Mouse (Mus musculus) heart, postnatal 0 days (tissue): ENCODE data around the gene S100a4. TPM values are rescaled to one million over a fixed set of nuclear protein-coding genes. Genes with fewer than 3 reads are reported as not detected.

Experiments used
- ATAC-seq: fragments of 200-750 bp; cut with Nextera tagmentation; 2 replicates; pipeline ENCODE4 v1.8.0; 2017; ENCODE audit warnings: low read depth, moderate number of reproducible peaks, moderate library complexity; ENCODE audit not compliant: insufficient read depth
- DNase-seq: peaks from one replicate; pipeline ENCODE4 v3.0.0-alpha.2; 2016; ENCODE audit warnings: low spot score
- H3K27ac ChIP-seq: fragments of 300-500 bp; sonication (generic); 2 replicates; pipeline ENCODE4 v1.5.1; 2014; ENCODE audit warnings: low read depth, mild to moderate bottlenecking
- H3K27me3 ChIP-seq: fragments of 300-500 bp; sonication (generic); 2 replicates; pipeline ENCODE4 v1.6.1; 2014; ENCODE audit warnings: low read length, mixed read lengths; ENCODE audit not compliant: control insufficient read depth, insufficient read depth
- H3K36me3 ChIP-seq: fragments of 300-500 bp; sonication (generic); replicated peaks from 2 replicates; pipeline ENCODE4 v1.6.1; 2014; ENCODE audit warnings: low read length, mixed read lengths; ENCODE audit not compliant: control insufficient read depth, insufficient read depth
- H3K4me1 ChIP-seq: fragments of 300-500 bp; sonication (generic); 2 replicates; pipeline ENCODE4 v1.6.1; 2014; ENCODE audit warnings: antibody characterized with exemption; ENCODE audit not compliant: control insufficient read depth, insufficient read depth
- H3K4me2 ChIP-seq: fragments of 300-500 bp; sonication (generic); 2 replicates; pipeline ENCODE4 v1.6.1; 2014; ENCODE audit warnings: low read depth, mild to moderate bottlenecking, low read length, moderate library complexity
- H3K4me3 ChIP-seq: fragments of 300-500 bp; sonication (generic); 2 replicates; pipeline ENCODE4 v1.5.1; 2014; ENCODE audit warnings: low read depth, low read length
- H3K9ac ChIP-seq: fragments of 300-500 bp; sonication (generic); replicated peaks from 2 replicates; pipeline ENCODE4 v1.6.1; 2014; ENCODE audit warnings: low read depth, low read length, mixed read lengths
- H3K9me3 ChIP-seq: fragments of 300-500 bp; sonication (generic); replicated peaks from 2 replicates; pipeline ENCODE4 v1.6.1; 2016; ENCODE audit warnings: low read length; ENCODE audit not compliant: control insufficient read depth
- CTCF ChIP-seq: IDR thresholded peaks from 2 replicates; pipeline ENCODE4 v1.5.1; 2016; ENCODE audit warnings: antibody characterized with exemption, control low read depth, low read depth
- EP300 ChIP-seq: IDR thresholded peaks from 2 replicates; pipeline ENCODE4 v1.6.1; 2016; ENCODE audit warnings: antibody characterized with exemption, low read depth
- WGBS: fragments of 180-500 bp; shearing (Covaris S2); extraction: QIAGEN DNeasy Blood & Tissue Kit; methylation state at CpG from one replicate; pipeline ENCODE4 v1.1.7; 2014; 5-methylcytosine and 5-hydroxymethylcytosine counted together
- polyA plus RNA-seq: library from polyadenylated mRNA; unstranded; fragments of >200 nt; fragmentation: Nextera tagmentation; extraction: Ambion mirVana; gene quantifications from 2 replicates; pipeline ENCODE4 v1.2.1, GENCODE M21; 2015
- total RNA-seq: library from RNA; depleted of rRNA; stranded (reverse); fragments of >200 nt; gene quantifications from 2 replicates; pipeline ENCODE4 v1.2.3, GENCODE M21; 2014; ENCODE audit warnings: low replicate concordance

Gene S100a4
- total and polyA plus RNA-seq, 2 experiments from 2014 or later: 1.3 to 4.8 TPM

GRCm38 (mm10) chr3:90576351-90577001 lies 27.1 kb upstream of the S100a4 start:
- WGBS: 60% methylated on average over 10 of the region's 10 CpGs
- TF ChIP-seq CTCF: no peak
- TF ChIP-seq EP300: no peak
- Histone ChIP-seq H3K27ac (no peak overlapping the region), H3K9ac (no peak overlapping the region), H3K9me3 (no peaks in the 10 kb centered on the region), H3K4me2 (no peak overlapping the region), H3K36me3 (no peaks in the 10 kb centered on the region), H3K4me1 (no peaks in the 10 kb centered on the region), H3K4me3 (no peak overlapping the region), H3K27me3 (no peaks in the 10 kb centered on the region)
- DNase-seq: no peak
- ATAC-seq: no peak

DNA sequence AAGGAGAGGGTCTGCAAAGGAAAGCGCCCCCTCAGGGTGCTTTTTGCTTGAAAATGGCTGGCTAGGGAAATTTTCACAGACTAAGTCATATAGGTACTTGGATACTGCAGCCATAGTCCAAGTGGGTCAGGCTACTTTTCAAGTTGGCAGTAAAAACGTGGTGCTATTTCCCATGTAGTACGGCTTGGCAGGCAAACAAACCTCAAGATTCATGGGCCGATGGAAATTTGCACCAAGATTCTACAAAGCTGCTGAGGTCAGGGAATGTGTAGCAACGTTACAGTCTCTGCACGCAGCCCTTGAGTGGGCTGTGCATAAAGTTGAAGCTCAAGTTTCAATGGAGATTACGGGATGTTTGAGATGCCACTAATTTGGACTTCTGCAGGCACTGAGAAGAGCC lies 24.1 kb upstream of the S100a4 start:
- Histone ChIP-seq H3K9me3 (no peaks in the 10 kb centered on the region), H3K4me2 (no peak overlapping the region), H3K36me3 (no peaks in the 10 kb centered on the region), H3K4me1 (peaks cover 5% of the 10 kb centered on the region; the same call in 1 of the 2 replicates), H3K9ac (no peak overlapping the region), H3K27ac (no peak overlapping the region), H3K4me3 (no peak overlapping the region), H3K27me3 (no peaks in the 10 kb centered on the region)
- WGBS: 40% methylated on average over 7 of the region's 7 CpGs
- ATAC-seq (no peak), DNase-seq (no peak)
- no peak for TF ChIP-seq EP300
- no peak for TF ChIP-seq CTCF

DNA sequence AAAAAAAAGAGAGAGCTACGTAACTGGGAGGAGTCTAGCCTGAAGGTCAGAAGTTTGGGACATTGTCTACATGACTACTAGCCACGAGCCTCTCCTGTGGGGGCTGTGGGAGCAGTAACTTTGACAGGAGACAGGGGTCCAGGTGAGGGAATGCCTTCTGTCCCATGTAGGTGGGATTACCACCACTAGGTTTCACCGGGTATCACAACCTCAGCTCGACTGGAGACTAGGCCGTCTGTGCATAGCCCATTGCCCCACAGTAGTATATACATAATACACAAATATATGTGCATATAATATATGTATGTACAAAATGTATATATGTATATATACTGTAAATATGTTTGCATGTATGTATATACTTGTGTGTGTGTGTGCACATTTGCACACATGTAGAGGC lies 22.4 kb upstream of the S100a4 start:
- Histone ChIP-seq H3K36me3 (no peaks in the 10 kb centered on the region), H3K27ac (no peak overlapping the region), H3K9ac (no peak overlapping the region), H3K4me2 (no peak overlapping the region), H3K4me1 (peaks cover 5% of the 10 kb centered on the region; the same call in 1 of the 2 replicates), H3K4me3 (no peak overlapping the region), H3K27me3 (no peaks in the 10 kb centered on the region), H3K9me3 (no peaks in the 10 kb centered on the region)
- TF ChIP-seq EP300: no peak
- TF ChIP-seq CTCF: no peak
- 93% methylated on average over 5 of the region's 5 CpGs for WGBS
- ATAC-seq (no peak), DNase-seq (no peak)

GRCm38 (mm10) chr3:90582156-90582555 lies 21.4 kb upstream of the S100a4 start:
- Histone ChIP-seq H3K27ac (no peak overlapping the region), H3K9ac (no peak overlapping the region), H3K4me3 (no peak overlapping the region), H3K36me3 (no peaks in the 10 kb centered on the region), H3K4me1 (peaks cover 8% of the 10 kb centered on the region; the same call in 1 of the 2 replicates), H3K4me2 (no peak overlapping the region), H3K9me3 (no peaks in the 10 kb centered on the region), H3K27me3 (no peaks in the 10 kb centered on the region)
- TF ChIP-seq EP300 (no peak), CTCF (no peak)
- no peak for ATAC-seq
- WGBS: 97% methylated on average over 1 of the region's 1 CpGs
- DNase-seq: no peak

GRCm38 (mm10) chr3:90582556-90582955 lies 21.0 kb upstream of the S100a4 start:
- no peak overlapping the region for H3K9ac ChIP-seq
- no peaks in the 10 kb centered on the region for H3K36me3 ChIP-seq
- TF ChIP-seq CTCF (no peak), EP300 (no peak)
- no peak overlapping the region for H3K4me3 ChIP-seq
- no peak overlapping the region for H3K27ac ChIP-seq
- 88% methylated on average over 4 of the region's 4 CpGs for WGBS
- H3K4me1 ChIP-seq: peaks cover 12% of the 10 kb centered on the region; the same call in 1 of the 2 replicates
- ATAC-seq (no peak), DNase-seq (no peak)
- H3K9me3 ChIP-seq: no peaks in the 10 kb centered on the region
- H3K4me2 ChIP-seq: no peak overlapping the region
- H3K27me3 ChIP-seq: no peaks in the 10 kb centered on the region

DNA sequence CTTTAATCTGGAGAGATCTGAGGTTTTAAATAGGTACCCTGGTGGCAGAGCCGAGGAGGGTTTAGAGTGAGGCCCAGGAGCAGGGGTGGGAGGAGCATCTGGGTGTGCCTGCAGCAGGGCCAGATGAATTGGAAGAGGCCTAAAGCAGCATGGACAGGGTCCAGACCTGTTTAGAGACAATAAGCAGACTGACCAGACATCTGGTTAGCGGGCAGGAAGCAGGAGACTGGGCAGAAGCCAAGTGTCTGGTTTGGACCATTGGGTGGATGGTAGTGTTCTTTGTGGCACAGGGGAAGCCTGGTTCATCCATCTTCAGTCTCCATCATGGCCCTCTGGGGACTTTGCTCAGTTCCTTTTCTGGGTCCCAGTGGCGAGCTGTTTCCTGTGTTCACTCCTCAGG lies 19.7 kb upstream of the S100a4 start:
- DNase-seq: no peak
- Histone ChIP-seq H3K4me1 (peaks cover 12% of the 10 kb centered on the region; the same call in 1 of the 2 replicates), H3K36me3 (no peaks in the 10 kb centered on the region), H3K9me3 (no peaks in the 10 kb centered on the region), H3K27ac (no peak overlapping the region), H3K4me3 (no peak overlapping the region), H3K9ac (no peak overlapping the region), H3K4me2 (no peak overlapping the region), H3K27me3 (no peaks in the 10 kb centered on the region)
- peak; percentile 43; the same call in 1 of the 2 replicates for ATAC-seq
- WGBS: 29% methylated on average over 3 of the region's 3 CpGs
- no peak for TF ChIP-seq EP300
- no peak for TF ChIP-seq CTCF
